Mouse (Mus musculus) lung, adult 18-20 months (tissue): Measurements from ENCODE around the gene Ica1.

ENCODE experiments used
- DNase-seq, 2 experiments: peaks; one replicate each; pipeline ENCODE4 v3.0.0; 2022; ENCODE audit warnings: mixed read lengths in 2 of 2

Gene Ica1

DNA sequence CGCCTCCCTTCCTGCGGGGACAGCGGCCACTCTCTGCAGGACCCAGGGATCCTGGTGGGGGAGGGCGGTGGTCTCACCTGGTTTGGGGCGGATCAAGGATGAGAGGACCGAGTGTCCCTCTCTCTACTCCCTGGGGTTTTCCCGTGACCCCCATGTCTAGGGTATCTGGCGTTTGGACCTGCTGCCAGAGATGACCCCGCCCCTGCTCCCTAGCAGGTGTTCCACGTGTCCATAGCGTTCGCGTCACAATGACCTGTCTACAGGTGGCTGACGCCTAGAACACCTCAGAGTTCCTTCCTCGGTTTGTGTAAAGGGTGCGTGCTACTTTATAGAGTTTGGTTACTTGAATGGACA, at the start of gene Ica1:
TSS of gene Ica1 (minus strand) at position 193 of the 354 bp plus-strand sequence.
- DNase-seq = peak; percentile 55 to 68

DNA sequence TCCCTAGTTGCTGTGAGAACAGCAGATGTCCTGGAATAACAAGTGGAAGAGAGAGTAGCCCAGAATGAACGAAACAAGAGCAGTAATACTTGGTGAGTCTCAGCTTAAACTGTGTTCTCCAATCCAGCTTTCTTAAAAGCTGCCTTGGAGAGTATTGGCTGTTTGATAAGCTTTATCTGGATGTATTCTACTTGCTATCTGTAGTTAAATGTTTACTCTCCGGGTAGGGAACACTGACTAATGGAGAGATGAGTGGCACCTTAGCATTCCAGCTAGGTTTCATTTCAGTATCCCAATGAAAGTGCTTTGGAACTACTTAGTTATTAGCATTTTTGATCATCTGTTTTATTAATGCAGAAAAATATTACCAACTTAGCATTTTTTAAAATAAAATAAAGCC, 41.6 kb upstream of the Ica1 start:
- DNase-seq = no peak

DNA sequence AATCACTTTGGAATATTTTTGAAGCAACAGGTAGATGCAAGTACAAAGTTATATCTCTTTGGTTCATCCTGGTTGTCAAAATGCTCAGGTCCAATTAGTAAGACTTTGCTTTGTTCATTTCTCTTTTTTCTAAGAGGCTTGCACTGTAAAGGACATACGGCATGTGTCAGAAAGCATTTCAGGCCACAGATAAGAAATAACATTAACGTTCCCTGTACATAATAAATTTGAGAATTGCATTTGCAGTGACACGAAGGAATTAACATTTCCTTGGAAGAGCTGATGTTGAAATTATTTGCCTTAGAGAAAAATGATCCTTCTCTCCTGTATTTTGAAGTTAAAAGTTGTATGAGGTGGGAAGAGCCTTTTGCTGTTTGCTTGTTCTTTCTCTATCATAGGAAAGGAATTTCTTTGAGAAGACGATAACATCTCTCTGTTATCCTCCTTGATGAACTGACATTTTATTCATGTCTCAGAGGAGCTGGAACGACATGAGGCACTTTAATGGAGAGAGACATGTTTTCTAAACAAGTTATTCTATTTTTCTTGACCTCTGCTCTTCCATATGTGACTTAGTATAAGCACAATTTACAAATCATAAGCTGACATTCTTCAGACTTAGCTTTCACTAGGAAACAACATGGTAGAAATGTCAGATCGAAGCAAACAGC, 36.2 kb upstream of the Ica1 start:
- no peak for DNase-seq

DNA sequence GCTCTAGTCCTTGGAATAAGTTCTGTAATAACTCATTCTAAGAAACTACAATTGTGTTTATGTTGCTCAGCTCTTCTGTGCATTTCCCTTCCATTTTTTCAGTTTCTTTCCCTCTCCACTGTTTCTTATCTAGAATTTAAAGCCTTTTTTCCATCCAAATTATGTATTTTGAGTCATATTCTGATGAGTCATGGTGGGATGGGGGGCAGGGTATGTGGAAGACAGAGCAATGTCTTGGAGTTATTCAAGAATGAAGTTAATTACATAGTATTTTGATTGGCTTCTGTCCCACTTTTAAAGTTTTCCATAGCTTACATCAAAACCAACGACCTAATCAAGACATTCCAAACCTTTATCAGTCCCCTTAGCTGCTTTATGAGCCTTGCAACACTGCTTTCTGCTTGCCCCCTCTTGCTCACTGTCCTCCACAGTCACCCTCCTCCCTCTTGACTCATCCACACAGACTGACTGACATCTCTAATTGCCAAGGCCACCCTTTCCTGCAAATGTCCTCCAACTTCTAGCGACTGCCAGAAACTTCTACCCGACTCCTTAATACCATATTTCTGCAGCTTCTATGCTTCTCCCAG, 24.4 kb upstream of the Ica1 start:
- DNase-seq = no peak

DNA sequence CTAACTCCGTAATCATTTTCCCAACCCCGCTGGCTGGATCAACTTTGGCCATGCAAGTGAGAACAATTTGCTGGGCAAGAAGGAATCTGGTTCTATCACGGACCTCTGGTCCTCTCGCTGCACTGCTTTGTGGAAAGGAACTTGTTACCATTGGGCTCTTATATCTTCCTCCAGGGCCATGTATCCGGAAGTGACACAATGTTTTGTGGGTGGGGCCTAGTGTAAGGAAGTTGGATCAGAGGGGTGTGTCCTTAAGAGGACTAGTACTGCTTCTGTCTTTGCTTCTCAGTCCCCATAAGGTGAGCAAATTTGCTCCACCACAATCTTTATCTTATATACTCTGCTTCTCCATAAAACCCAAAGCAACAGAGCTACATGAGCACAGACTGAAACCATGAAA, 14.1 kb upstream of the Ica1 start:
- DNase-seq = no peak

DNA sequence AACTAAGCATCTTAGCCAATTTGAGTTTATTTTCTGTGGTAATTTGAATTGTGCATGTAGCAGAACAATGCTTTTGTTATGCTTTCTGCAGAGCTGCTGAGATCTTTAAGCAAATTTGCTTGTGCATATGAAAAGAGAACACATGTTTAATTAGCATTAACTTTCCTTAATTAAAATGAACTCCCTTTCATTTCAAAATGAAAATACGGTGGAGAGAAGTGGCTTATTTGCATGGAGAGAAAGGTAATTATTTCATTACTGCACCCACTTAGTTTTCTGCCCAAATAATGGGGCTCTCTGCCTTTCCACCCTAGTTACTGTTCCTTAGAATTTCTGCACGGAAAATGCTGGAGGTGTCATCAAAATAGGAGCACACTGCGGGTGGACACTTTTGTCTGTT, 13.5 kb upstream of the Ica1 start:
- no peak for DNase-seq

DNA sequence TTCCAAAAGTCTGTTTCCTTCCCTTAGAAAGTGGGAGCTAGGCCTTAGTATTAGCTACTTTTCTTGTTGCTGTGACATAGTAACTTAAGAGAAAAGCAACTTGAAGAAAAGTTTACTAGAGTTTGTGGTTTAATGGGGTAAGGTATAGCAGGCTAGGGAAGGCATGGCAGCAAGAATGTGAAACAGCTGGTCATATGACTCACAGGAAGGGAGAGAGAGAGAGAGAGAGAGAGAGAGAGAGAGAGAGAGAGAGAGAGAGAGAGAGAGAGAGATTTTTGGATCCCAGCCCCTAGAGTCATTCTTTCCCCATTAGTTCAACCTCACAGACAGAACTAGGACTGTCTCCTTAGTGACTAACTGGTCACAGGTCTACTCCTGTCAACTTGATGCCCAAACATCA, 2.3 kb upstream of the Ica1 start:
- no peak for DNase-seq

DNA sequence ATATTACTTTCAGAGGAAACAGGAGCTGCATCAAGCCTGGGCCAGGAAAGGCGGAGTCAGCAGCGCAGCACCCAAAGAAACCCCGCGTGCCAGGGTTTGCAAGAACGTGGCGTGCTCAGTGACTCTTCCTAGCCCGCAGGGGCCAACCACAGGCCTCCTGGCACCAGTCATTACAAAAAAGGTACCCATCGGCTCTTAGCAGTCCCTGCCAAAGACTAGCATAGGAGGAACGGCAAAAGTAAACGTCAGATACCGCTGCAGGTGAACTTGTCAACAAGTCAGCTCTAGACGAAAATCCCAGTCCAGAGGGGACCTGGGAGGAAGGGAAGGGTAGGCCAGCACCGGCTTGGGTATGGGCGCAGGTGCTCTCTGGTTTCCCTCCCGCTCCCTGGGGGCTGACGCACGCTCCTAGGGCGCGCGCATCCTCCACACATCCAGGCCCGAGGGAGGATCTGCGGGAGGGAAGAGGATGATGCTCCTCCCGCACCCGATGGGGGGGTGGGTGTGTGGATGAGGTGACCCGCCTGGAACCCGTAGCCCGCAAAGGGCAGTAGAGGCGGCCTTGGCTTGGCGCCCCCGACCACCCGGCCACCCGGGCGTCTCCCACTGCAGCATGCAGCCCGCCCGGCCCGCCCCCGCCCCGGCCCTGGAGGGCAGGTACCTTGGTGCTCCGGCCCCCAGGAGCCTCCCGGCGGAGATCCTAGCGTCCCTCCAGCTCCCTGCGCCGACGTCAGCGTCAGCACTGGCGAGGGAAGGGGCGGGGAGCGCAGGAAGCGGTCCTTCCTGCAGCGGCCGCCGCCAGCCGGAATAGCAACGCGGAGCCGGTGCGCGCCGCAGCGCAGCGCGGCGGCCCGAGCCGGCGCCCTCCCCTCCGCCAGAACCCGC, 635 bp downstream of the Ica1 start:
- DNase-seq = peak; percentile 74 to 85

DNA sequence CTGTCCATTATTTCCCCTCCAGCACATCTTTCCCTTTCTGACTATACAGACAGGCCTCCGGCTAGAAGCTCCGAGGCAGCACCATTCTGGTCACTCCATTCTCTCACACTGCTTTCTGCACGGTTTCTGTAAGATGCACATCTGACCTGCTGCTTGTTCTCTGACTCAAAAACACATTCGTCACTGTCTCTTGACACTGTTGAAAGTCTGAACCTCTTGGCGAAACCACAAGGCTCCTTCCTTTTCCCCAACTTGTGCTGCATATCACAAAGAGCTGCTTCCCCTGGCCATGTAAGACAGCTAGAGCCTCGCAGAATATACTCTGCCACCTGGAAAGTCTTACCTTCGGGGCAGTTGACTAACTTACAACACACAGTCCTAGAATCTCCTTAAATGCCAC, 6.7 kb downstream of the Ica1 start:
- DNase-seq = no peak

DNA sequence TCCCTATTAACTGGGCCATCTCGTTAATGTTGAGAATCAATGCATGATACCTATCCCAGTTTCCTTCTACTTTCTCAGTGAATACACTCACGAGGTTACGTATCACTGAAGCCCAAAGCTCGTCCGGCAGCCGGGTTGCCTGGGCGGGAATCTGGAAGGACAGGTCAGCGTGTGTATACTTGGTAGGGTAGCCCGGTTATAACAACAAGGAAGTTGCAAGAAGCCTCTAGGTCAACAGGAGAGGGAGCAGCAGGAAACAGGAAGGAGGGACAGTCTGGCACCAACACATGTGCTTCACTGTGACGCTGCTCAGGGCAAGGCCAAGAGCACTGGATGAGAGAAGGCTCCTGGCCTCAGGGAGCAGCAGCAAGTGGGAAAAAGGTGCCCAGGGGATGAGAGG, 7.9 kb downstream of the Ica1 start:
- DNase-seq = peak; percentile 40 to 70

DNA sequence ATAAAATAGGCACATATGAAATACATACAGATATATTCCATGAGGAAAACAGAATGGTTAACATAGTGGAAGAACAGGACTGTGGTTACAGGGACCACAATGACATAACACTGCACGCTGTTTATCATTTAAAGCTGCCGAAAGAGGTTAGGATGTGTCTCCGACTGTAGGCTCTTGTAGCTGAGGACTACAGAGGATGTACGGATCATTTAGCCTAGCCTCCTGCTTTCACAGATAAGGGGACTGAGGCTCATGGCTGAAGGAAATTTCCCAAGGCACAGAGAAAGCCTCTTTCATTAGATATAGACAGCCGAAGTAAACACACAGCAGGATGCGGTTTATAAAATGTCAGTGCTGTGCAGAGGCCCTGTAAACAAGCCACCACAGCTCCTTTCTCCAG, 8.5 kb downstream of the Ica1 start:
- peak in 1 of 2 experiments; percentile 14 for DNase-seq

DNA sequence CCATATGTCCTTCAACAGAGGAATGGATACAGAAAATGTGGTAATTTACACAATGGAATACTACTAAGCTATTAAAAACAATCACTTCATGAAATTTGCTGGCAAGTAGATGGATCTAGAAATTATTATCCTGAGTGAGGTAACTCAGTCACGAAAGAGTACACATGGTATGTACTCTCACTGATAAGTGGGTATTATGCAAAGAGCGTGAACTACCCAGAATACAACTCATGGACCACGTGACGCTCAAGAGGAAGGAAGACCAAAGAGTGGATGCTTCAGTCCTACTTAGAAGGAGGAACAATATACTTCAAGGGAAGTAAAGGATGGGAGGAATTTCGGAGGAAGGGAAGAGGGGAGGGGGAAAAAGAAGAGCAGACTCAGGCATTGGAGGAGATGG, 11.6 kb downstream of the Ica1 start:
- peak in 1 of 2 experiments; percentile 23 for DNase-seq

DNA sequence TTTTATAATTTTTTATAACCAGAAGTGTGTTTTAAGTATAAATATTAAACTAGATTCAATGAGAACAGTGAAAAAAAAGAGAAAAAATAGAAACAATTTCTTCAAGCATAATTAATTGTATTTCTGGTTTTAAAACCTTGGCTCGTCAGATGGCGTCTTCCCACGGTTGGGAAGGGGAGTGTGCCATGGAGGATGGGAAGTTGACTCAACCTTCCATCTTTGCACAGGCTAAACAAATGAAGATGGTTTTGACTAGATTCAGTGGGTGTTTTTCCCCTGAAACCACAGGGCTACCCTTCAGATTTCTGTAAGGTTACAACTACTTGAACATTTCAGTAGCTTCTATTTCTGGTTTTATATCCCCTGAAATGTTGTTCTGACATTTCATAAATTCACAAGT, 12.5 kb downstream of the Ica1 start:
- DNase-seq = no peak

DNA sequence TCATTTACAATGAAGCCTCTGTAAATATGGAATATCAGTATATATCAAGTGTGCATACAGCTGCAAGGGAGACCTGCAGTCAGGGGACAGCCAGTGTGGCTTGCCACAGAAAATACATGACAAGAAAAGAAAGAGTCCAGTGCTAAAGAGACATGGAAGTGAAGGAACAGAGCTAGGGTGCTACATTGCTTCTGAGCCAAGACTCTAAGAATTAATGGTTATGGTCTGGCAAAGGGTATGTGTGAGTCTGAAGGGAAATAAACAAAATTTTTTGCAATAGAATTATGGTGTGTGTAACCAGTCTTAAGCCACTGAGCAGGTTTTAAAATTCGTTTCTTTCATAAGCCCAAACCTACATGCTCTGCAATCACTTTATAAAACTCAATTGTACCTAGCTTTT, 13.2 kb downstream of the Ica1 start:
- no peak for DNase-seq

DNA sequence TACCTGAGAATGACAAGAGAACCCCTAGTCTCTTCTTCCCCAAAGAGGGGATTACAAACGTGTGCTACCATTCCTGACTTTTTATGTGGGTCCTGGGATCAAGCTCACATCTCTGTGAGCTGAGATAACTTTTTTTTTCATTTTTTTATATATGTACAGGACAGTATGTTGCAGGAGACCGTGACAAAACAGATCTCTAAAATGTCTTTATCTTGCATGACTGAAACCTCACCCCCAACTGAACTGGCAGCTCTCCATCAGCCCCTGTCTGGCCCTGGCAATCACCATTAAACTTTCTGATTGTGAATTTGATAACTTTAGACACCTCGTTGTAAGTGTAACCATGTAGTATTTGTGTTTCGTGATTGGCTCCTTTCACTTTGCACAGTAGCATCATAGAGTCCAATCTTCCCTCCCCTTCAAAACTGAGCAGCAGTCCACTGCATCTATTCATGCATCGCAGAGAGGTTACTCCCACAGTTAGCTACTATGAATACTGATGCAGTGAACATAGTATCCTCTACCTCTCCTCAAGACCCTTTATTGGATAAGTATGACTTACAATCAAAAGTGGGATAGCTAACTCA, 17.5 kb downstream of the Ica1 start:
- no peak for DNase-seq

DNA sequence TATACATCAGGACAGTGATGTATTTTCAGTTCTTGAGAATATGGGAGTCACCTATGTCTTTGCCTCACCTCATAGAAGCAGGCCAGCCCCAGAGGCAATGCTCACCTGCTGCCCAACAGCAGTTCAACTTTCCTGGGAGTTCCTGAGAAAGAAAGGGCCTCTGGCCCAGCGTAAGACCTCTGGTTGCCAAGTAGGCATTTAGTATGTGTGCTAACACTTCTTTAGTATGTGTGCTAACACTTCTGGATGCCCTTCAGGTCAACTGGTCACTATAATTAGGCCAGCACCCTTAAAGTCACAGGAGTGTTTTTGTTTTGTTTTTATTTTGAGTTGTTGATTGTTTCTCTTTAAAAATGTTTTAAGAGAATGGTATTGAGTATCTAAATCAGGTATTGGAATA, 18.4 kb downstream of the Ica1 start:
- peak; percentile 26 to 61 for DNase-seq

DNA sequence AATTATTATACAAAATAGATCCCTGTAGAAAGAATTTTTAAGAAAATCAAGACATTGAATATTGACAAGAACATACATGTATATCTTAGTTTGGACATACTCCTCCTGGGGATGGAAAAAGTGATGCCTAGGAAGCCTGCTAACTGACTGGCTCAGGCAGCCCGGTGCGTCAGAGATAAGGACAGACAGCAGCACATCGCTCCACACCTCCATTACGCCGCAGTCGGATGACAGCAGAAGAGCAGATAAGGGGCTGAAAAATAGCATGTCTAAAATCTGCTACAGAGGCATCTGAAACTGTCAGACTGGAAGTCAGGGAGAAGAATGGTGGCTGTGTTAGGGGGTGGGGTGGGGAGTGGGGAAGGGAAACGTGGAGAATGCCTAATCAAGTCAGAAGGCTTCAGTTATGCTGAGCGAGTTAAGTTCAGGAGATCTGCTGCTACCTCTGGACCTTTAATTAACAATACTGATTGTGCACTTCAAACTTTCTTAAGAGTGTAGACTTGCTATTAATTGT, 22.5 kb downstream of the Ica1 start:
- DNase-seq = no peak

DNA sequence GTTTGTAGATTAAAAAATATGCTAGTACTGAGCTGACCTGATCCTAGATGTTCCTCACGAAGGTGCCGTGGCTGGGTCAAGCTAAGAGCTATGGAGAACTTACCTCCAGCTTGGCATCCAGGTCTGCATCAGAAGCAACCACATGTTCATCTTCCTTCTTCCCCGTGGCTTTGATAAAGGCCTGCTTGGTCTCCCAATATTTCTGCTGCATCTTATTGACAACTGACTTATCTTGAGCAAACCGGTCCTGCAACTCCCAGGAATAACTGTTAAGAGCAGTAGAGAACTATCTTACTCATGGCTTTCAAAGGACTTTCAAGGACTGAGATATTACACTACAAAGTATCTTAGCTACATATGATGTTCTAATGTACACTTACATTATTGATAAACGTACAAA, 23.8 kb downstream of the Ica1 start:
- DNase-seq = no peak

DNA sequence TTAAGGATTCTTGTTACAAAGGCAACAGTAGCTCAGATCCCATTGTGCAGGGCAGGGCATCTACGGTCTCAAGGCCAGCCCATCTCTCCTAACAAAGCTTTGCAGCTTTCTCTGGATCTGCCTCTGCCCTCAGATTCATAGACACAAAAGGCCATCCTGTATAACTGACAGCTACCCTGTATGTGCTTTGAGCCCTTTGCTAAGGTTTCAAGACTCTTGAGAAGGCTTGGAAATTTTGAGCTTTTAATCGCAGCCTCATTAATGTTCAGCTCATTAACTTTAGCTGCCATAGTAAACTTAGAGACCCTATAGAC, 24.6 kb downstream of the Ica1 start:
- DNase-seq = no peak

DNA sequence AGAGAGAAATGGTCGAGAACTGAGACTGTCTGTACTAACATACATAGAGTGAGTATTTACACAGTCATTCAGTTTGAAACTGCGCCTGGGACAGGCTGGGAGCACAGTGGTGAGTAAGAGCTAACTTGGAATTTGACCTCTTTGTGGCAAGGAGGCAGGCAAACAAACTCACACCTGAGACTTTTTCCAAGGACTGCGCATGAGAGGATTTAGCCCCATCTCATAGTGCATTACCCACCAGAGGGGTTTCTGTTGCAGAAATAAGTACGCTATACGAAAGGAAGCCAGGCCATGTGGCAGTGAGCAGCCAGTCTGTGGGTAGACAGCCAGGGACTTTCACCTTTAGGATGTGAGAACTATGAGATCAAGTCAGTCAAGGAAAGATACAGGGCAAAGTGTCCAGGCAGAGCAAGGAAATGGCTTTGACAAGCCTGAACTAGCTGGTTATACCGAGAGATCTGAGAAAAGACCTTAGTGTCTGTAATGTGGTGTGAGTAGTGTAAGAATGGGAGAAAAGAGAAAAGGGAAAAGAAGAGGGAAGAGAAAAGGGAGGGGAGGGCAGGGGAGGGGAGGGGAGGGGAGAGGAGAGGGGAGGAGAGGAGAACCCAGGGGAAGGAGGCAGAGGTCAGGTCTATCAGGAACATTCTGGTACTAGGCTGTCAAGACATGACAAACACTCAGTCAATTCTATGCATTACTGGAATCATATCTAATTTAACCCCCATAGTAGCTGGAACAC, 25.1 kb downstream of the Ica1 start:
- peak; percentile 73 to 86 for DNase-seq

DNA sequence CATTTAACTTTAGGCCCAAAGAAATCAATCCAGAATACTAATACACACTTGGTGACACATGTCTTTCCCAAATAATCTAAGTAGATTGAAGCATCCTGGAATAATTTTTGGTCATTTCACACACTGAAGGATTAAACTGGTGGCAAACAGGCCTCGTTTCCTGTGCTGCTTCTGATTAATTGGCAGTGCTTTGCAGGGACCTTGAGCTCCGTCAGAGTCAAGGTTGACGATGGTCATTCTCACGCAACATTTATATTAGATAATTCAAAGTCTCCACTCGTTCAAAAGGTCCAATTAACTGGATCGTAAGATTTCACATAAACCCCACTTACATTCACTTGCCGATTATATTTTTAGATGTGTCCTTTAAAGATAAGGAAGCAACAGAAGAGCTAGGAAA, 33.4 kb downstream of the Ica1 start:
- DNase-seq = no peak

DNA sequence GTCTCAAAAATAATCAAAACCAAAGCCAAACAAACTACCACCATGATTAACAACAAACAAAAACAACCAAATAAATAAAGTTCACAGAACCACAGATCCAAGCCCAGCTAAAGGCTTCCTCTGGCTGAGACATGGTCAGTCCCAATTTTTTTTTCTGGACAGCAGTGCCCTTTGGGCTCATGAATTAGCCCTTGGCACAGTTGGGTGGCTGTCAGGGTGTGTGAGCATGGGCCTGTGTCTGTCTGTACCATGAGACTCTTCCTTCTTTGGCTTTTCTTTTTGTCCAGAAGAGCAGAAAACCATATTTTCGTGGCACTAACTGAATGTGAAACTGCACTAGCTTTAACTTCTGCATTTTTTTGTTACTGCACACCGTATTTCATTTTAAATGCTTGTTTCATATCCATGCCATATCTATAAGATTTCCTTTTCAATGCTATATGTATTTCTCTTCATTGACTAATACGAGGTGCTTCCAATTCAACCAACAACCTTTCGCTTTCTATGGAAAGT, 34.0 kb downstream of the Ica1 start:
- DNase-seq = no peak

DNA sequence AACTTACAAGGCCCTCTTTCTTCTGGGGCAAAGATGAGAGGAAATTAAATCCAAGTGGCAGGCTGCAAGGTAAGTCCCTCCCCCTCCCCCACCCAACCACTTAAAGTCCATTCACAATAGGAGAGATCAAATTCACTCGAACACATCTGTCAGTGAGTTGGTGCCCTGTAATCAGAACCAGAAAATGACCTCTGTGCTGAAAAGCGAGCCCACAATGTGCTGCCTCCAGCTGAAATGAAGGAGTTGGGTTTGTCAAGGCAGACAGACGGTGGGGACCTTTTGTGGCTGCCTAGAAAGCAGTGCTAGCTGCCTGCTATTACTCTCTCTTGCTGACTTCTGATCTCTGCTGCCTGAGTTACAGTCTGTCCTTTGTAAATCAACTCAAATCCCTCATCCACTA, 35.8 kb downstream of the Ica1 start:
- no peak for DNase-seq
